Mouse (Mus musculus): ENCODE data around the gene Hipk2. TPM values are rescaled to one million over a fixed set of nuclear protein-coding genes. Genes with fewer than 3 reads are reported as not detected.
A peak's percentile ranks its signal among the peaks of the same experiment; 100 is the strongest.

The Hipk2 gene
- total and polyA plus RNA-seq, 2 experiments from 2014 or later: 17.8 to 28.6 TPM

DNA sequence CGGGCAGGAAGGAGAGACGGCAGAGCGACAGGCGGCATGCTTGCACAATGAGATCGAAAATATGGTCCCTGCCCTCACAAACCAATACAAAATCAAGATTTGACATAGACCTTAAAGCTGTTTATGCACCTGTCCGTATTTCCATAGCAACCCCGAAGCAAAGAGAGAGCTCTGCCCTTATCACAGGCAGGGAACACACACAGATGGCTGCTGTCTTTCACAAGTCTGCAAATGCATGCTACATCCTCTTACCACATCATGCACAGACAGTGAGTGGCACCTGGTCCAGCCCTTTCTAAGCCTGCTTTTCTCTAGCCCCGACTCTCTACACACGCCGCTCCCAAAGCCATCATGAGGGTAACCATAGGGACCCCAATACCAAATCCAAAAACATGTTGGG is 38.2 kb upstream of the Hipk2 start:
- TF ChIP-seq CTCF (IDR thresholded peaks at IDR 0.05; ENCODE audit: low read depth): no peak
- no peaks in the 10 kb centered on the region for H3K9me3 ChIP-seq (ENCODE audit: low read length)
- no peak overlapping the region for H3K4me2 ChIP-seq (ENCODE audit: low read depth)
- H3K4me3 ChIP-seq (ENCODE audit: low read depth, low read length): no peak overlapping the region
- 59% methylated on average over 10 of the region's 10 CpGs for WGBS
- peaks cover 6% of the 10 kb centered on the region; the same call in 1 of the 2 replicates for H3K4me1 ChIP-seq (ENCODE audit: insufficient read depth)
- DNase-seq (peak; percentile 43), ATAC-seq (peak; percentile 75)
- no peaks in the 10 kb centered on the region for H3K36me3 ChIP-seq (ENCODE audit: insufficient read depth)
- H3K27ac ChIP-seq (ENCODE audit: low read depth, low read length): peak overlapping the region; percentile 15; the same call in 1 of the 2 replicates
- no peak overlapping the region for H3K9ac ChIP-seq
- no peaks in the 10 kb centered on the region for H3K27me3 ChIP-seq (ENCODE audit: insufficient read depth, low read length)

GRCm38 (mm10) chr6:38913386-38914042 is 37.5 kb upstream of the Hipk2 start:
- no peaks in the 10 kb centered on the region for H3K36me3 ChIP-seq (ENCODE audit: insufficient read depth)
- no peaks in the 10 kb centered on the region for H3K27me3 ChIP-seq (ENCODE audit: insufficient read depth, low read length)
- H3K4me1 ChIP-seq (ENCODE audit: insufficient read depth): peaks cover 6% of the 10 kb centered on the region; the same call in 1 of the 2 replicates
- TF ChIP-seq CTCF (IDR thresholded peaks at IDR 0.05; ENCODE audit: low read depth): no peak
- no peak overlapping the region for H3K4me2 ChIP-seq (ENCODE audit: low read depth)
- no peaks in the 10 kb centered on the region for H3K9me3 ChIP-seq (ENCODE audit: low read length)
- no peak overlapping the region for H3K4me3 ChIP-seq (ENCODE audit: low read depth, low read length)
- WGBS: 58% methylated on average over 13 of the region's 13 CpGs
- H3K9ac ChIP-seq: no peak overlapping the region
- H3K27ac ChIP-seq (ENCODE audit: low read depth, low read length): no peak overlapping the region
- ATAC-seq (peak; percentile 53), DNase-seq (peak; percentile 18)

DNA sequence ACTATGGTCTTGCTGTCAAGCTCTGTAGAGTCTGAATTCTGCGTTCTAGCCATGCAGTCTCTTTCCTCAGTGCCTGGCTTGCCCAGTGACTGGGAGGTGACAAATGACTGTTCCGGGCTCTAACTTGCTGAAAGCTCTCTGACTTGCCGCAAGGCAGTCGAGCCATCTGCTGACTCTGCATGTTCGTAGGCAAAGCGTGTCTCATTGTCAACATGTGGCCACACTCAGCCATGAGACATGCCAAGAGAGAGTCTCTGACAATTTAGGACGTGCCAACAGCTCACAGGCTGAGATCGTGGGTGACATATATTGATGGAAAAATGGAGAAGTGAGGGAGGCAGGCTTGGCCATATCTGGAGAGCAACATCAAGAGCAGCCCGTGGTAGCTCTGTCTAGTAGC is 36.9 kb upstream of the Hipk2 start:
- DNase-seq (peak; percentile 22), ATAC-seq (peak; percentile 61)
- Histone ChIP-seq H3K4me2 (ENCODE audit: low read depth) (no peak overlapping the region), H3K27ac (ENCODE audit: low read depth, low read length) (no peak overlapping the region), H3K27me3 (ENCODE audit: insufficient read depth, low read length) (no peaks in the 10 kb centered on the region), H3K4me1 (ENCODE audit: insufficient read depth) (peaks cover 6% of the 10 kb centered on the region; the same call in 1 of the 2 replicates), H3K9ac (no peak overlapping the region), H3K9me3 (ENCODE audit: low read length) (no peaks in the 10 kb centered on the region), H3K4me3 (ENCODE audit: low read depth, low read length) (no peak overlapping the region), H3K36me3 (ENCODE audit: insufficient read depth) (no peaks in the 10 kb centered on the region)
- 64% methylated on average over 9 of the region's 9 CpGs for WGBS
- TF ChIP-seq CTCF (IDR thresholded peaks at IDR 0.05; ENCODE audit: low read depth): no peak

GRCm38 (mm10) chr6:38912121-38912660 is 36.2 kb upstream of the Hipk2 start:
- Histone ChIP-seq H3K9ac (no peak overlapping the region), H3K36me3 (ENCODE audit: insufficient read depth) (no peaks in the 10 kb centered on the region), H3K4me2 (ENCODE audit: low read depth) (no peak overlapping the region), H3K27me3 (ENCODE audit: insufficient read depth, low read length) (no peaks in the 10 kb centered on the region), H3K4me1 (ENCODE audit: insufficient read depth) (peaks cover 6% of the 10 kb centered on the region; the same call in 1 of the 2 replicates), H3K4me3 (ENCODE audit: low read depth, low read length) (no peak overlapping the region), H3K27ac (ENCODE audit: low read depth, low read length) (no peak overlapping the region), H3K9me3 (ENCODE audit: low read length) (no peaks in the 10 kb centered on the region)
- TF ChIP-seq CTCF (IDR thresholded peaks at IDR 0.05; ENCODE audit: low read depth): no peak
- DNase-seq: no peak
- ATAC-seq: no peak

DNA sequence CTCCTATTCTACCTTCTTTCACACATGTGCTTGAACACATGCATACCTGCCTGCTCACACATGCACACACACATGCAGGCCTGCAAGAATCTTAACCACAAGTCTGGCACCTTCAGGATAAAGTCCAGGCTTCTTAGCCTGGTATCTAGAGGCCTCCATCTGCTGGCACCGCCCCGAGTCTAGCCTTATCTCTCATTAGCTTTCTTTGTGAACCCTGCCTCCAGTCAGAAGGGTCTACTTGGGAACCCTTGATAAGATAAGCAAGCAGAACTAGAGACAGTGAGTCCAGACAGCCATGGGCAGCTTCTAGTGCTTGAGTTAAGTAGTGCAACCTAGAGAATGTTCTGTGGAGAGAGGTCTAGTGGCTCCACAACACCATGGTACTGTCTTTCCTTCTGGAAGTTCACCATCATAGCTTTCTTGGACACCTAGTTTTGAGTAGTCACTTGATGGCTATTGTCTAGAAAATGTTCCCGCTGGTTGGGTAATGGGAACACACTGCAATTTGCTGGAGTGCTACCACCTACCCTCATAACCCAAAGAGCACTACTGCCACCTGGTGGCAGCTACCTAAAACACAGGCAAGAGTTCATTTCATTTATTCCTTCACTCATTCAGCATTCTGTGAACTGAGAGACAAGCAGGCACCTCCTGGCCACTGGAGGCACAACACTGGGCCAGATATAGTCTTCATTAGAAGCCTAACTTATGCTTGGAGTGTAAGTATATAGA is 35.0 kb upstream of the Hipk2 start:
- Histone ChIP-seq H3K9ac (no peak overlapping the region), H3K4me3 (ENCODE audit: low read depth, low read length) (no peak overlapping the region), H3K27ac (ENCODE audit: low read depth, low read length) (no peak overlapping the region), H3K4me1 (ENCODE audit: insufficient read depth) (peaks cover 6% of the 10 kb centered on the region; the same call in 1 of the 2 replicates), H3K27me3 (ENCODE audit: insufficient read depth, low read length) (no peaks in the 10 kb centered on the region), H3K4me2 (ENCODE audit: low read depth) (no peak overlapping the region), H3K9me3 (ENCODE audit: low read length) (no peaks in the 10 kb centered on the region), H3K36me3 (ENCODE audit: insufficient read depth) (no peaks in the 10 kb centered on the region)
- ATAC-seq: no peak
- 64% methylated on average over 3 of the region's 3 CpGs for WGBS
- TF ChIP-seq CTCF (IDR thresholded peaks at IDR 0.05; ENCODE audit: low read depth): peak; percentile 64
- DNase-seq: no peak

- DNase-seq: no peak
These were observed 32.4 kb upstream of the Hipk2 start for GRCm38 (mm10) chr6:38908401-38908800.

DNA sequence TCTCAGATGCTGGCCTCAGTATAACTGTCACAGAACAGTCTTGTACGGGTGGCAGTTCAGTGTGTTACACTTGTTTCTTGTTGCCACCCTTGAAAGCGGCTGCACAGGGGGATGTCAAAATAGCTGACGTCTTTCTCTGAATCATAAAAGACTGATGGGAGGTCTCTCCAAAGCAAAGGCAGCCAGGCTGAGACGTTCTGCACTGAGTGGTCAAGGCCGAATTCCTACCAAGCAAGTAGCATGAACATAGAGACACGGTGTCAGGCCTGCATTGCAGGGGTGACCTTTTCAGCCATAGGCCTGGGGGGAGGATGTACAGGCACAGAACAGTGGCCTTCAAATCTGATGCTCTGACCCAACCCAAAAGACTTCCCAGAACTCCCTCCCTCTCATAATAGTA is 30.0 kb upstream of the Hipk2 start:
- no peaks in the 10 kb centered on the region for H3K36me3 ChIP-seq (ENCODE audit: insufficient read depth)
- DNase-seq (no peak), ATAC-seq (no peak)
- H3K4me1 ChIP-seq (ENCODE audit: insufficient read depth): no peaks in the 10 kb centered on the region
- no peak for TF ChIP-seq CTCF (IDR thresholded peaks at IDR 0.05; ENCODE audit: low read depth)
- H3K27me3 ChIP-seq (ENCODE audit: insufficient read depth, low read length): no peaks in the 10 kb centered on the region
- no peaks in the 10 kb centered on the region for H3K9me3 ChIP-seq (ENCODE audit: low read length)
- H3K4me2 ChIP-seq (ENCODE audit: low read depth): no peak overlapping the region
- WGBS: 69% methylated on average over 6 of the region's 6 CpGs
- H3K27ac ChIP-seq (ENCODE audit: low read depth, low read length): no peak overlapping the region
- no peak overlapping the region for H3K4me3 ChIP-seq (ENCODE audit: low read depth, low read length)
- no peak overlapping the region for H3K9ac ChIP-seq

More at GRCm38 (mm10) chr6:38908401-38908800, 32.4 kb upstream of the Hipk2 start:
- no peaks in the 10 kb centered on the region for H3K4me1 ChIP-seq (ENCODE audit: insufficient read depth)
- no peak overlapping the region for H3K4me3 ChIP-seq (ENCODE audit: low read depth, low read length)
- no peak for TF ChIP-seq CTCF (IDR thresholded peaks at IDR 0.05; ENCODE audit: low read depth)
- H3K4me2 ChIP-seq (ENCODE audit: low read depth): no peak overlapping the region
- ATAC-seq: no peak
- H3K36me3 ChIP-seq (ENCODE audit: insufficient read depth): no peaks in the 10 kb centered on the region
- H3K9ac ChIP-seq: no peak overlapping the region
- no peak overlapping the region for H3K27ac ChIP-seq (ENCODE audit: low read depth, low read length)
- H3K27me3 ChIP-seq (ENCODE audit: insufficient read depth, low read length): no peaks in the 10 kb centered on the region
- WGBS: 87% methylated on average over 6 of the region's 6 CpGs
- H3K9me3 ChIP-seq (ENCODE audit: low read length): no peaks in the 10 kb centered on the region

Data from forebrain, postnatal 0 days (tissue).